Mouse (Mus musculus) cerebellum, adult 2 months (tissue): ENCODE results near the gene Apobec3.

Source experiments
- CTCF ChIP-seq: fragments of 200-500 bp; IDR thresholded peaks from 2 replicates; pipeline ENCODE4 v1.5.1; 2011; ENCODE audit warnings: low read depth, mild to moderate bottlenecking, control low read depth, low read length, moderate library complexity, borderline replicate concordance; ENCODE audit not compliant: insufficient read depth
- POLR2A ChIP-seq: fragments of 200-500 bp; IDR thresholded peaks from 2 replicates; pipeline ENCODE4 v1.6.1; 2011; ENCODE audit warnings: low read length, control low read depth, borderline replicate concordance; ENCODE audit not compliant: insufficient read depth

GRCm38 (mm10) chr15:79951730-79952503 lies 60.5 kb downstream of the Apobec3 start:
- TF ChIP-seq POLR2A: no peak
- TF ChIP-seq CTCF: no peak
